Mouse (Mus musculus) cortical plate, adult 2 months (tissue): Measurements from ENCODE around the gene Glyctk. TPM values are rescaled to one million over a fixed set of nuclear protein-coding genes. Genes with fewer than 3 reads are reported as not detected.

Source experiments
- H3K27ac ChIP-seq: fragments of 200-500 bp; 2 replicates; pipeline ENCODE4 v1.5.1; 2012; ENCODE audit warnings: low read length, control low read depth, inconsistent platforms; ENCODE audit not compliant: insufficient read depth
- H3K4me1 ChIP-seq: fragments of 200-500 bp; 2 replicates; pipeline ENCODE4 v1.6.1; 2011; ENCODE audit warnings: low read length; ENCODE audit not compliant: control insufficient read depth, insufficient read depth
- H3K4me3 ChIP-seq: fragments of 200-500 bp; 2 replicates; pipeline ENCODE4 v1.5.1; 2011; ENCODE audit warnings: mild to moderate bottlenecking, low read length, control low read depth; ENCODE audit not compliant: insufficient read depth
- CTCF ChIP-seq: fragments of 200-500 bp; IDR thresholded peaks from 2 replicates; pipeline ENCODE4 v1.5.1; 2011; ENCODE audit warnings: mild to moderate bottlenecking, control low read depth, low read length; ENCODE audit not compliant: insufficient read depth; ENCODE audit errors: extremely low read depth
- POLR2A ChIP-seq: fragments of 200-500 bp; IDR thresholded peaks from 2 replicates; pipeline ENCODE4 v1.6.1; 2011; ENCODE audit warnings: mild to moderate bottlenecking, low read length, control low read depth; ENCODE audit not compliant: insufficient read depth; ENCODE audit errors: extremely low read depth
- polyA plus RNA-seq: library from polyadenylated mRNA; depleted of rRNA; stranded (reverse); fragments of >200 nt; gene quantifications from 2 replicates; pipeline ENCODE4 v1.2.3, GENCODE M21; 2012; rRNA removed

The Glyctk gene
- polyA plus RNA-seq = 3.1 TPM in 2 replicates

- TF ChIP-seq CTCF (no peak), POLR2A (no peak)
- no peaks in the 10 kb centered on the region for H3K4me1 ChIP-seq
- H3K27ac ChIP-seq = no peak within 1 kb of the TSS
- no peak within 1 kb of the TSS for H3K4me3 ChIP-seq
Measured at GRCm38 (mm10) chr9:106158037-106158491, at the start of gene Glyctk. Gene Glyctk (minus strand): TSS chr9:106158138.

- peaks cover 23% of the 10 kb centered on the region for H3K4me1 ChIP-seq
- TF ChIP-seq POLR2A (no peak), CTCF (no peak)
- no peak overlapping the region for H3K27ac ChIP-seq
- H3K4me3 ChIP-seq = no peak overlapping the region
Measured at GRCm38 (mm10) chr9:106206515-106206914, 48.6 kb upstream of the Glyctk start.

GRCm38 (mm10) chr9:106205713-106206290, 47.9 kb upstream of the Glyctk start:
- H3K27ac ChIP-seq = no peak overlapping the region

GRCm38 (mm10) chr9:106203990-106204851, 46.3 kb upstream of the Glyctk start:
- H3K4me1 ChIP-seq = peaks cover 23% of the 10 kb centered on the region
- no peak for TF ChIP-seq CTCF
- TF ChIP-seq POLR2A = no peak
- H3K27ac ChIP-seq = peak overlapping the region; percentile 12; the same call in 1 of the 2 replicates
- peak overlapping the region; percentile 79 for H3K4me3 ChIP-seq

More at GRCm38 (mm10) chr9:106205713-106206290, 47.9 kb upstream of the Glyctk start:
- no peak for TF ChIP-seq CTCF
- no peak for TF ChIP-seq POLR2A
- Histone ChIP-seq H3K4me1 (peaks cover 23% of the 10 kb centered on the region), H3K4me3 (no peak overlapping the region; the same call in 1 of the 2 replicates)

GRCm38 (mm10) chr9:106202819-106203636, 45.1 kb upstream of the Glyctk start, which contains the start of gene Twf2:
Gene Twf2 (plus strand): TSS chr9:106203108.
- H3K4me3 ChIP-seq = peak within 1 kb of the TSS; percentile 79
- peak; percentile 71 for TF ChIP-seq POLR2A
- TF ChIP-seq CTCF = no peak
- H3K27ac ChIP-seq = peak within 1 kb of the TSS; percentile 78
- H3K4me1 ChIP-seq = peaks cover 22% of the 10 kb centered on the region

- H3K27ac ChIP-seq = no peak overlapping the region
- no peak overlapping the region; the same call in 1 of the 2 replicates for H3K4me3 ChIP-seq
- no peak for TF ChIP-seq CTCF
- TF ChIP-seq POLR2A = no peak
- H3K4me1 ChIP-seq = peaks cover 16% of the 10 kb centered on the region
Measured at GRCm38 (mm10) chr9:106201895-106202294, 44.0 kb upstream of the Glyctk start.

GRCm38 (mm10) chr9:106199535-106200272, 41.8 kb upstream of the Glyctk start, which contains the start of gene Ppm1m:
Gene Ppm1m (minus strand): TSS chr9:106199746.
- H3K27ac ChIP-seq = no peak within 1 kb of the TSS
- no peak for TF ChIP-seq POLR2A
- no peak for TF ChIP-seq CTCF
- peak within 1 kb of the TSS; percentile 31 for H3K4me3 ChIP-seq
- H3K4me1 ChIP-seq = peaks cover 7% of the 10 kb centered on the region

- H3K4me3 ChIP-seq = peak overlapping the region; percentile 31
- TF ChIP-seq CTCF (no peak), POLR2A (peak; percentile 22; the same call in 1 of the 2 replicates)
- H3K4me1 ChIP-seq = peaks cover 2% of the 10 kb centered on the region; the same call in 1 of the 2 replicates
- no peak overlapping the region for H3K27ac ChIP-seq
Measured at GRCm38 (mm10) chr9:106198962-106199458, 41.1 kb upstream of the Glyctk start.
